Mouse (Mus musculus) fat pad, adult 2 months (tissue): ENCODE data around the gene Kif22.
A peak's percentile ranks its signal among the peaks of the same experiment; 100 is the strongest.

Experiments used
- DNase-seq: peaks from one replicate; pipeline ENCODE4 v3.0.0-alpha.2; 2011; ENCODE audit warnings: low read depth, low spot score; ENCODE audit errors: extremely low read depth

The Kif22 gene

GRCm38 (mm10) chr7:126986319-126986718 is 56.0 kb downstream of the Kif22 start:
- no peak for DNase-seq

GRCm38 (mm10) chr7:126984667-126985444 is 57.4 kb downstream of the Kif22 start:
- DNase-seq = no peak

- DNase-seq = peak; percentile 67
These were observed 59.2 kb downstream of the Kif22 start for GRCm38 (mm10) chr7:126983113-126983512.

GRCm38 (mm10) chr7:126982054-126982453 is 60.2 kb downstream of the Kif22 start:
- no peak for DNase-seq

GRCm38 (mm10) chr7:126981601-126982000 is 60.7 kb downstream of the Kif22 start:
- no peak for DNase-seq

- no peak for DNase-seq
These were observed 63.4 kb downstream of the Kif22 start for GRCm38 (mm10) chr7:126978841-126979240.
